Mouse (Mus musculus) MEL (cell line): ENCODE results near the gene Lbp. TPM values are rescaled to one million over a fixed set of nuclear protein-coding genes. Genes with fewer than 3 reads are reported as not detected.

Source experiments
- DNase-seq: peaks from one replicate; pipeline ENCODE4 v3.0.0; 2011; ENCODE audit warnings: low read depth, low spot score
- H3K27ac ChIP-seq: 2 replicates; pipeline ENCODE4 v1.5.1; 2012; ENCODE audit warnings: low read depth, mild to moderate bottlenecking, control low read depth, low read length, moderate library complexity; ENCODE audit not compliant: control insufficient read depth
- H3K27me3 ChIP-seq, 2 experiments: fragments of 150-350 bp in 1 of 2; sonication (generic) in 1 of 2; 2 replicates each; pipeline ENCODE4 v1.6.1; 2012; ENCODE audit warnings: low read length in 2 of 2, mild to moderate bottlenecking in 2 of 2, improper control_type of control experiment in 1 of 2, moderate library complexity in 1 of 2; ENCODE audit not compliant: insufficient read depth in 2 of 2, control insufficient read depth in 1 of 2
- H3K36me3 ChIP-seq, 2 experiments: 2 replicates each; pipeline ENCODE4 v1.6.1; 2012 to 2014; ENCODE audit warnings: low read length in 2 of 2, improper control_type of control experiment in 1 of 2, inconsistent platforms in 1 of 2, mild to moderate bottlenecking in 1 of 2; ENCODE audit not compliant: insufficient read depth in 2 of 2, control insufficient read depth in 1 of 2
- H3K4me1 ChIP-seq, 2 experiments: fragments of 150-350 bp in 1 of 2; sonication (generic) in 1 of 2; 2 replicates each; pipeline ENCODE4 v1.6.1; 2012; ENCODE audit warnings: low read length in 2 of 2, improper control_type of control experiment in 1 of 2, mild to moderate bottlenecking in 1 of 2; ENCODE audit not compliant: insufficient read depth in 2 of 2, control insufficient read depth in 1 of 2
- H3K4me3 ChIP-seq, 2 experiments: fragments of 150-350 bp in 1 of 2; sonication (generic) in 1 of 2; 2 replicates each; pipeline ENCODE4 v1.5.1; 2012; ENCODE audit warnings: low read depth in 2 of 2, low read length in 2 of 2, mild to moderate bottlenecking in 2 of 2, moderate library complexity in 2 of 2, control low read depth in 1 of 2, improper control_type of control experiment in 1 of 2; ENCODE audit not compliant: control insufficient read depth in 1 of 2, insufficient read depth in 1 of 2
- H3K79me2 ChIP-seq: 2 replicates; pipeline ENCODE4 v1.6.1; 2012; ENCODE audit warnings: mild to moderate bottlenecking, low read length, moderate library complexity; ENCODE audit not compliant: control insufficient read depth, poor library complexity, insufficient read depth
- H3K9ac ChIP-seq: 2 replicates; pipeline ENCODE4 v1.6.1; 2012; ENCODE audit warnings: low read depth, mild to moderate bottlenecking, control low read depth, low read length, moderate library complexity; ENCODE audit not compliant: control insufficient read depth, poor library complexity, severe bottlenecking
- H3K9me3 ChIP-seq: fragments of 150-350 bp; sonication (generic); replicated peaks from 2 replicates; pipeline ENCODE4 v1.6.1; 2012; ENCODE audit warnings: mild to moderate bottlenecking, low read length, improper control_type of control experiment, moderate library complexity; ENCODE audit not compliant: insufficient read depth
- BHLHE40 ChIP-seq: IDR thresholded peaks from 2 replicates; pipeline ENCODE4 v1.6.1; 2012; ENCODE audit warnings: low read depth, mild to moderate bottlenecking, inconsistent platforms, low read length, improper control_type of control experiment, borderline replicate concordance
- CHD1 ChIP-seq: IDR thresholded peaks from 2 replicates; pipeline ENCODE4 v1.6.1; 2012; ENCODE audit warnings: low read depth, mild to moderate bottlenecking, inconsistent platforms, low read length, improper control_type of control experiment
- CHD2 ChIP-seq: IDR thresholded peaks from 2 replicates; pipeline ENCODE4 v1.6.1; 2011; ENCODE audit warnings: low read length, improper control_type of control experiment
- EP300 ChIP-seq, 2 experiments: IDR thresholded peaks; 2 replicates each; pipeline ENCODE4 v1.6.1; 2011; ENCODE audit warnings: improper control_type of control experiment in 2 of 2, low read length in 2 of 2, low read depth in 1 of 2, mild to moderate bottlenecking in 1 of 2
- GATA1 ChIP-seq: IDR thresholded peaks from 2 replicates; pipeline ENCODE4 v1.6.1; 2011; ENCODE audit warnings: low read depth, low read length, improper control_type of control experiment
- HCFC1 ChIP-seq: IDR thresholded peaks from 2 replicates; pipeline ENCODE4 v1.6.1; 2012; ENCODE audit warnings: low read depth, mild to moderate bottlenecking, inconsistent platforms, low read length, improper control_type of control experiment, moderate library complexity
- JUND ChIP-seq: IDR thresholded peaks from 2 replicates; pipeline ENCODE4 v1.6.1; 2011; ENCODE audit warnings: low read depth, mild to moderate bottlenecking, improper control_type of control experiment, low read length
- KAT2A ChIP-seq: conservative IDR thresholded peaks from 2 replicates; pipeline ENCODE4 v1.6.1; 2012; ENCODE audit warnings: low read depth, low read length, improper control_type of control experiment, inconsistent platforms
- MAFK ChIP-seq: IDR thresholded peaks from 2 replicates; pipeline ENCODE4 v1.6.1; 2011; ENCODE audit warnings: low read depth, mild to moderate bottlenecking, low read length, improper control_type of control experiment, borderline replicate concordance
- MAX ChIP-seq: IDR thresholded peaks from 2 replicates; pipeline ENCODE4 v1.6.1; 2011; ENCODE audit warnings: low read length, improper control_type of control experiment
- MAZ ChIP-seq: IDR thresholded peaks from 2 replicates; pipeline ENCODE4 v1.6.1; 2012; ENCODE audit warnings: low read depth, mild to moderate bottlenecking, inconsistent platforms, low read length, improper control_type of control experiment
- MEF2A ChIP-seq: IDR thresholded peaks from 2 replicates; pipeline ENCODE4 v1.6.1; 2014; ENCODE audit warnings: low read depth, mild to moderate bottlenecking, inconsistent platforms, low read length, improper control_type of control experiment; ENCODE audit not compliant: poor library complexity, insufficient replicate concordance, severe bottlenecking; ENCODE audit errors: extremely low read depth
- MXI1 ChIP-seq: IDR thresholded peaks from 2 replicates; pipeline ENCODE4 v1.6.1; 2011; ENCODE audit warnings: mild to moderate bottlenecking, low read depth, low read length, improper control_type of control experiment
- NRF1 ChIP-seq: IDR thresholded peaks from 2 replicates; pipeline ENCODE4 v1.6.1; 2014; ENCODE audit warnings: low read depth, mild to moderate bottlenecking, inconsistent platforms, low read length, improper control_type of control experiment, moderate library complexity; ENCODE audit not compliant: poor library complexity, insufficient read depth, severe bottlenecking
- POLR2AphosphoS5 ChIP-seq: IDR thresholded peaks from 2 replicates; pipeline ENCODE4 v1.6.1; 2012; ENCODE audit warnings: low read depth, borderline replicate concordance, mild to moderate bottlenecking, inconsistent platforms, low read length, moderate library complexity, mixed read lengths
- UBTF ChIP-seq: IDR thresholded peaks from 2 replicates; pipeline ENCODE4 v1.6.1; 2012; ENCODE audit warnings: low read depth, mild to moderate bottlenecking, inconsistent platforms, low read length, improper control_type of control experiment, moderate library complexity, borderline replicate concordance; ENCODE audit not compliant: insufficient read depth
- USF2 ChIP-seq, 2 experiments: IDR thresholded peaks; 2 replicates each; pipeline ENCODE4 v1.6.1; 2011 to 2012; ENCODE audit warnings: improper control_type of control experiment in 2 of 2, low read length in 2 of 2, borderline replicate concordance in 1 of 2, inconsistent platforms in 1 of 2, low read depth in 1 of 2, mild to moderate bottlenecking in 1 of 2; ENCODE audit not compliant: insufficient read depth in 1 of 2
- ZKSCAN1 ChIP-seq: IDR thresholded peaks from 2 replicates; pipeline ENCODE4 v1.6.1; 2012; ENCODE audit warnings: low read depth, mild to moderate bottlenecking, inconsistent platforms, low read length, improper control_type of control experiment, moderate library complexity
- ZMIZ1 ChIP-seq: IDR thresholded peaks from 2 replicates; pipeline ENCODE4 v1.6.1; 2012; ENCODE audit warnings: low read depth, mild to moderate bottlenecking, inconsistent platforms, low read length, improper control_type of control experiment, moderate library complexity
- ZNF384 ChIP-seq: IDR thresholded peaks from 2 replicates; pipeline ENCODE4 v1.6.1; 2012; ENCODE audit warnings: low read depth, mild to moderate bottlenecking, inconsistent platforms, low read length, improper control_type of control experiment
- polyA plus RNA-seq, 2 experiments: library from polyadenylated mRNA; stranded (reverse) in 1 of 2; unstranded in 1 of 2; fragments of >175 nt in 1 of 2; fragments of >200 nt in 1 of 2; gene quantifications; 2 replicates each; pipeline versions ENCODE4 v1.2.1 to v1.2.4; 2012; ENCODE audit warnings: low replicate concordance in 2 of 2, low read depth in 1 of 2; ENCODE audit not compliant: insufficient read length in 2 of 2, insufficient read depth in 1 of 2, missing spikeins in 1 of 2
- total RNA-seq: library from RNA; depleted of rRNA; stranded (reverse); fragments of 300-350 nt; gene quantifications from 2 replicates; pipeline ENCODE4 v1.2.3, GENCODE M21; 2012

Gene Lbp
- total and polyA plus RNA-seq, 3 experiments = not detected

DNA sequence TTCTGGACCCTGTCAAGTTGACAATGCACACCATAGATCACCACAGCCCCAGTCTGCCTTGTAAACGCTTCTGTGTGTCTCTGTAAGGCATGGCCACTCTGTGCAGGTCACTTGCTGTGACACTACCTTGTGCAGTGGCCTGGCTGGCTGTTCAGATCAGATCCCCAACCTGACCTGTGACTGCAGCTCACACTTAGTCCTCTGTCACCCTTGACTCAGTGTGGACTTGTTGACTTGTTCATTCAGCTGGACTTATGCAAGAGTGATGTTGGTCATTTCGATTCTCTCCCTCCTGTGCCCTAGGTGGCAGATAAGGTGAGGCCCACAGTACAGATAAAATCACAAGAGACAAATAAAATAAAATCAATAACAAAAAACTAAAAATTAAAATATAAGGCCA lies 35.0 kb downstream of the Lbp start:
- no peaks in the 10 kb centered on the region for H3K9me3 ChIP-seq
- peaks cover 16 to 26% of the 10 kb centered on the region in 2 experiments for H3K27me3 ChIP-seq
- H3K4me3 ChIP-seq = no peak overlapping the region
- DNase-seq = no peak
- no peaks in the 10 kb centered on the region for H3K79me2 ChIP-seq
- no peak overlapping the region for H3K9ac ChIP-seq
- H3K4me1 ChIP-seq = no peaks in the 10 kb centered on the region
- TF ChIP-seq MAZ = no peak
- no peak for TF ChIP-seq ZKSCAN1
- no peak for TF ChIP-seq UBTF
- no peak for TF ChIP-seq MAFK
- no peak for TF ChIP-seq MAX
- TF ChIP-seq CHD2 = no peak
- TF ChIP-seq MXI1 = no peak
- H3K36me3 ChIP-seq = no peaks in the 10 kb centered on the region
- no peak overlapping the region for H3K27ac ChIP-seq

DNA sequence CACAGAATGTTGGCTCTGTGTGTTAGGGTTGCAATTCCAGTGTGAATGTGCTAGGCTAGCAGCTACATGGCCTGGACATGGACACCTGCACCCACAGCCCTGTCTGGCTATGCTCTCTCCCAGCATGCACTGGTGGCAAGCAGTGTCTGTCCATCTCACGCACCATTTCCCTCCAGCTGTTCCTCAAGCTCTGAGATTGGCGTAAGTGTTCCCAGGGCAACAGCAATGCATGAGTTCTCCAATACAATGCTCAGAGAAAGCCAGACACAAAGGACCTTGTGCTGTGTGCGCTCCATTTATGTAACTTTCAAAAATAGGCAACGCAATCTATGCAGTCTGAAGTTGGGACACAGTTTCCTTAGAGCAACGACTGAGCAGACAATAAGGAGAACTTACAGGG lies 37.2 kb downstream of the Lbp start:
- no peak overlapping the region for H3K27ac ChIP-seq
- TF ChIP-seq POLR2AphosphoS5 (no peak), NRF1 (no peak), USF2 (IDR thresholded peaks at IDR 0.05; ENCODE audit: borderline replicate concordance in 1 of 2, insufficient read depth in 1 of 2, low read depth in 1 of 2, low read length in 2 of 2) (no peak), BHLHE40 (no peak), ZKSCAN1 (no peak), GATA1 (no peak), MEF2A (no peak), ZMIZ1 (no peak), CHD1 (no peak), HCFC1 (no peak), MAX (no peak), ZNF384 (no peak), KAT2A (no peak), EP300 (IDR thresholded peaks at IDR 0.05; ENCODE audit: low read depth in 1 of 2, low read length in 2 of 2) (no peak), UBTF (no peak), JUND (no peak)
- TF ChIP-seq, all 39 proteins: peak for 0
- Histone ChIP-seq H3K79me2 (no peaks in the 10 kb centered on the region), H3K27me3 (peaks cover 16 to 23% of the 10 kb centered on the region in 2 experiments), H3K4me1 (no peaks in the 10 kb centered on the region), H3K4me3 (no peak overlapping the region), H3K36me3 (no peaks in the 10 kb centered on the region), H3K9ac (no peak overlapping the region), H3K9me3 (no peaks in the 10 kb centered on the region)
- no peak for DNase-seq
